Mouse (Mus musculus) forebrain, embryonic 11.5 days (tissue): Measurements from ENCODE around the gene Cox17. TPM values are rescaled to one million over a fixed set of nuclear protein-coding genes. Genes with fewer than 3 reads are reported as not detected.

Source experiments
- ATAC-seq: fragments of 200-750 bp; cut with Nextera tagmentation; replicated peaks from 2 replicates; pipeline ENCODE4 v1.8.0; 2017; ENCODE audit warnings: moderate TSS enrichment; ENCODE audit not compliant: low FRiP score
- DNase-seq: peaks from one replicate; pipeline ENCODE4 v3.0.0-alpha.2; 2017; ENCODE audit warnings: low spot score
- H3K27ac ChIP-seq: fragments of 300-500 bp; sonication (generic); 2 replicates; pipeline ENCODE4 v1.5.1; 2014; ENCODE audit warnings: low read depth, low read length
- H3K27me3 ChIP-seq: fragments of 300-500 bp; sonication (generic); 2 replicates; pipeline ENCODE4 v1.6.1; 2014; ENCODE audit warnings: mild to moderate bottlenecking, low read length, mixed read lengths; ENCODE audit not compliant: control insufficient read depth, insufficient read depth
- H3K36me3 ChIP-seq: fragments of 300-500 bp; sonication (generic); 2 replicates; pipeline ENCODE4 v1.6.1; 2014; ENCODE audit warnings: mild to moderate bottlenecking, low read length, moderate library complexity, mixed read lengths; ENCODE audit not compliant: control insufficient read depth, insufficient read depth
- H3K4me1 ChIP-seq: fragments of 300-500 bp; sonication (generic); replicated peaks from 2 replicates; pipeline ENCODE4 v1.6.1; 2014; ENCODE audit warnings: low read length, mixed read lengths; ENCODE audit not compliant: control insufficient read depth, insufficient read depth
- H3K4me2 ChIP-seq: fragments of 300-500 bp; sonication (generic); 2 replicates; pipeline ENCODE4 v1.6.1; 2014; ENCODE audit warnings: low read depth, mild to moderate bottlenecking, low read length, moderate library complexity, mixed read lengths; ENCODE audit not compliant: severe bottlenecking
- H3K4me3 ChIP-seq: fragments of 300-500 bp; sonication (generic); 2 replicates; pipeline ENCODE4 v1.5.1; 2014; ENCODE audit warnings: low read depth, low read length
- H3K9ac ChIP-seq: fragments of 300-500 bp; sonication (generic); 2 replicates; pipeline ENCODE4 v1.6.1; 2014; ENCODE audit warnings: low read length
- H3K9me3 ChIP-seq: fragments of 300-500 bp; sonication (generic); 2 replicates; pipeline ENCODE4 v1.6.1; 2016; ENCODE audit warnings: low read length, mixed read lengths; ENCODE audit not compliant: control insufficient read depth
- WGBS: fragments of 180-500 bp; shearing (Covaris S2); extraction: QIAGEN DNeasy Blood & Tissue Kit; methylation state at CpG from one replicate; pipeline ENCODE4 v1.1.7; 2014; 5-methylcytosine and 5-hydroxymethylcytosine counted together
- polyA plus RNA-seq: library from polyadenylated mRNA; unstranded; fragments of >200 nt; fragmentation: Nextera tagmentation; extraction: Ambion mirVana; gene quantifications from 2 replicates; pipeline ENCODE4 v1.2.1, GENCODE M21; 2014

The Cox17 gene
- polyA plus RNA-seq, 1 experiment from 2014 or later: 118 TPM

GRCm38 (mm10) chr16:38376841-38377249, 30.1 kb downstream of the Cox17 start:
- no peaks in the 10 kb centered on the region for H3K36me3 ChIP-seq
- H3K9me3 ChIP-seq: no peaks in the 10 kb centered on the region
- peak overlapping the region; percentile 45; the same call in 1 of the 2 replicates for H3K4me2 ChIP-seq
- 56% methylated on average over 8 of the region's 8 CpGs for WGBS
- no peaks in the 10 kb centered on the region for H3K27me3 ChIP-seq
- H3K4me1 ChIP-seq: 0 out of 2 replicates have a peak, but pooled peaks cover 2% of the 10 kb centered on the region
- H3K27ac ChIP-seq: no peak overlapping the region
- H3K9ac ChIP-seq: peak overlapping the region; percentile 51
- ATAC-seq: peak; percentile 42; the same call in 1 of the 2 replicates
- H3K4me3 ChIP-seq: peak overlapping the region; percentile 14; the same call in 1 of the 2 replicates
- DNase-seq: no peak

GRCm38 (mm10) chr16:38377546-38377945, 30.8 kb downstream of the Cox17 start:
- ATAC-seq: no peak
- Histone ChIP-seq H3K4me1 (0 out of 2 replicates have a peak, but pooled peaks cover 2% of the 10 kb centered on the region), H3K9me3 (no peaks in the 10 kb centered on the region), H3K4me3 (no peak overlapping the region), H3K9ac (no peak overlapping the region), H3K27ac (no peak overlapping the region), H3K27me3 (no peaks in the 10 kb centered on the region), H3K4me2 (no peak overlapping the region), H3K36me3 (no peaks in the 10 kb centered on the region)
- 85% methylated on average over 6 of the region's 6 CpGs for WGBS
- no peak for DNase-seq

DNA sequence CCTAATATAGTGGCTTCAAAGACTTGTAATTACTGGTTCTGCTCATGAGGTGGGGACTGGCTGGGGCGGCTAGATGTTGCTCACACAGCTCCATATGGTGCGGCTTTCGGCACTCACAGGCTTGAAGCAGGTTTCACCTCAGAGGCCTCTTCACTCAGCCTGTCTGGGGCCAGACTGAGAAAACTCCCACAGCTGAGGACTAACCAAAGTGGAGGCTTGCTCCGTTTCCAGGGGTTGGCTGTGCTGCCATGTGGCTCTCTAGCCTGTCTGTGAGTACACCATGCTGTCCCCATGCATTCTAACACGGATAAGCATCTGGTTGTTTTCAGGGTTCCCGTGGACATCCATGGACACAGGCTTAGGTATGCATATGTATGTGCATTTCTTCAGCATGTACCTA, 31.8 kb downstream of the Cox17 start:
- Histone ChIP-seq H3K9me3 (no peaks in the 10 kb centered on the region), H3K27me3 (no peaks in the 10 kb centered on the region), H3K4me2 (no peak overlapping the region), H3K27ac (no peak overlapping the region), H3K36me3 (no peaks in the 10 kb centered on the region), H3K9ac (no peak overlapping the region), H3K4me1 (0 out of 2 replicates have a peak, but pooled peaks cover 2% of the 10 kb centered on the region), H3K4me3 (no peak overlapping the region)
- ATAC-seq (no peak), DNase-seq (no peak)
- 79% methylated on average over 6 of the region's 6 CpGs for WGBS

- no peak overlapping the region for H3K4me2 ChIP-seq
- DNase-seq: no peak
- H3K4me1 ChIP-seq: 0 out of 2 replicates have a peak, but pooled peaks cover 2% of the 10 kb centered on the region
- H3K9me3 ChIP-seq: no peaks in the 10 kb centered on the region
- H3K27me3 ChIP-seq: no peaks in the 10 kb centered on the region
- no peak overlapping the region for H3K27ac ChIP-seq
- no peaks in the 10 kb centered on the region for H3K36me3 ChIP-seq
- ATAC-seq: no peak
- WGBS: 61% methylated on average over 6 of the region's 6 CpGs
- H3K4me3 ChIP-seq: no peak overlapping the region
- H3K9ac ChIP-seq: no peak overlapping the region
Measured at GRCm38 (mm10) chr16:38379088-38379487, 32.3 kb downstream of the Cox17 start.

GRCm38 (mm10) chr16:38379493-38379892, 32.7 kb downstream of the Cox17 start:
- Histone ChIP-seq H3K36me3 (no peaks in the 10 kb centered on the region), H3K27ac (no peak overlapping the region), H3K4me2 (no peak overlapping the region), H3K4me1 (0 out of 2 replicates have a peak, but pooled peaks cover 2% of the 10 kb centered on the region), H3K27me3 (no peaks in the 10 kb centered on the region), H3K4me3 (no peak overlapping the region), H3K9me3 (no peaks in the 10 kb centered on the region), H3K9ac (no peak overlapping the region)
- no peak for DNase-seq
- 71% methylated on average over 3 of the region's 3 CpGs for WGBS
- ATAC-seq: no peak

- H3K27me3 ChIP-seq: no peaks in the 10 kb centered on the region
- no peaks in the 10 kb centered on the region for H3K9me3 ChIP-seq
- no peaks in the 10 kb centered on the region for H3K36me3 ChIP-seq
- H3K9ac ChIP-seq: no peak overlapping the region
- H3K4me1 ChIP-seq: 0 out of 2 replicates have a peak, but pooled peaks cover 2% of the 10 kb centered on the region
- no peak overlapping the region for H3K4me2 ChIP-seq
- ATAC-seq (no peak), DNase-seq (no peak)
- 99% methylated on average over 3 of the region's 3 CpGs for WGBS
- no peak overlapping the region for H3K27ac ChIP-seq
- no peak overlapping the region for H3K4me3 ChIP-seq
Measured at GRCm38 (mm10) chr16:38379926-38380325, 33.1 kb downstream of the Cox17 start.

DNA sequence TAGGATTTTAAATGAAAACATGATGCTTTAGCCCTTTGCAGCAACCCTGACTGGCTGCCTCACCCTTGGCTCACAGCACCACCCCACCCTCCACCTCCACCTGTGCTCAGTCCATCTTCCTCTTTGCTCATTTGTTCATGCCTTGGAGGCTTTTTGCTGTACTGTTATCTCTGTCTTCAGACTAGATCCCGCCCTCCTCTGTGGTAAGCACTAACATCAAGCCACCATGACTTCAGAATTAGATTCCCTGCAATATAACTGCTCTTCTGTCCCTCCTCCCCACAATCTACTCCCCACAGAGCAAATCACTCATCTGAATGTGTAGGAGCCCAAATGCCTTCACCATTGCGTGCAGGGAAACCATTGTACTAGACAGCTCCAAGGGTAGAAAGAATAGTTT, 36.9 kb downstream of the Cox17 start:
- Histone ChIP-seq H3K4me1 (no peaks in the 10 kb centered on the region), H3K36me3 (no peaks in the 10 kb centered on the region), H3K4me2 (no peak overlapping the region), H3K4me3 (no peak overlapping the region), H3K27me3 (no peaks in the 10 kb centered on the region), H3K9ac (no peak overlapping the region), H3K27ac (no peak overlapping the region), H3K9me3 (no peaks in the 10 kb centered on the region)
- DNase-seq (no peak), ATAC-seq (no peak)
- WGBS: 74% methylated on average over 2 of the region's 2 CpGs

GRCm38 (mm10) chr16:38385184-38385634, 38.4 kb downstream of the Cox17 start:
- no peaks in the 10 kb centered on the region for H3K27me3 ChIP-seq
- H3K36me3 ChIP-seq: no peaks in the 10 kb centered on the region
- H3K9ac ChIP-seq: no peak overlapping the region
- H3K4me3 ChIP-seq: no peak overlapping the region
- DNase-seq: no peak
- no peaks in the 10 kb centered on the region for H3K9me3 ChIP-seq
- WGBS: 91% methylated on average over 6 of the region's 6 CpGs
- no peaks in the 10 kb centered on the region for H3K4me1 ChIP-seq
- ATAC-seq: no peak
- no peak overlapping the region for H3K27ac ChIP-seq
- no peak overlapping the region for H3K4me2 ChIP-seq

DNA sequence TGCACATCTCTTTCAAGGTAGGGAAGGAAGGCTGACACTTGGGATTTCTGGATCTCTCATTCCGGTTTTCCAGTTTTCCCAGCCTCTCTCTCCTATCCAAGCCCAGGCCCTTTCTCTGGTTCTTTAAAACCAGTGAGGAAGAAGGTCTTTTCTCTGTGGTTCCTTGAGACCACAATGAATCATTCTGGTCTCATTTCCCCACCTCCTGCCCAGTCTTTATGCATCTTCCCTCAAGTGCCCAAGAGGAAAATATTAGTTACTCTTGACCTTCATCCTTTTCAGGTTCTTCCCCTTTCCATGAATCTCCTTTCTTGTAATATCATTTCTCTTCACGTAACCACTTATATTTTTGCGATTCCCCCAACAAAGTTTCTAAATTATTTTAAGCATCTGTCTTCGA, 38.9 kb downstream of the Cox17 start:
- Histone ChIP-seq H3K36me3 (no peaks in the 10 kb centered on the region), H3K4me1 (no peaks in the 10 kb centered on the region), H3K4me2 (no peak overlapping the region), H3K4me3 (no peak overlapping the region), H3K27me3 (no peaks in the 10 kb centered on the region), H3K27ac (no peak overlapping the region), H3K9me3 (no peaks in the 10 kb centered on the region), H3K9ac (no peak overlapping the region)
- ATAC-seq: no peak
- no peak for DNase-seq
- 93% methylated on average over 4 of the region's 4 CpGs for WGBS
